Mouse (Mus musculus): ENCODE results near the gene Zc3h8. TPM values are rescaled to one million over a fixed set of nuclear protein-coding genes. Genes with fewer than 3 reads are reported as not detected.

Zc3h8 gene
- total RNA-seq, 2 experiments from 2014 or later = 16.2 to 27.9 TPM

GRCm38 (mm10) chr2:128902843-128903242 is 41.0 kb downstream of the Zc3h8 start:
- ATAC-seq (replicated peaks; ENCODE audit: low FRiP score, low TSS enrichment, poor library complexity, severe bottlenecking) = no peak

GRCm38 (mm10) chr2:128892180-128892721 is 51.6 kb downstream of the Zc3h8 start:
- no peak for ATAC-seq (replicated peaks; ENCODE audit: low FRiP score, low TSS enrichment, poor library complexity, severe bottlenecking)

DNA sequence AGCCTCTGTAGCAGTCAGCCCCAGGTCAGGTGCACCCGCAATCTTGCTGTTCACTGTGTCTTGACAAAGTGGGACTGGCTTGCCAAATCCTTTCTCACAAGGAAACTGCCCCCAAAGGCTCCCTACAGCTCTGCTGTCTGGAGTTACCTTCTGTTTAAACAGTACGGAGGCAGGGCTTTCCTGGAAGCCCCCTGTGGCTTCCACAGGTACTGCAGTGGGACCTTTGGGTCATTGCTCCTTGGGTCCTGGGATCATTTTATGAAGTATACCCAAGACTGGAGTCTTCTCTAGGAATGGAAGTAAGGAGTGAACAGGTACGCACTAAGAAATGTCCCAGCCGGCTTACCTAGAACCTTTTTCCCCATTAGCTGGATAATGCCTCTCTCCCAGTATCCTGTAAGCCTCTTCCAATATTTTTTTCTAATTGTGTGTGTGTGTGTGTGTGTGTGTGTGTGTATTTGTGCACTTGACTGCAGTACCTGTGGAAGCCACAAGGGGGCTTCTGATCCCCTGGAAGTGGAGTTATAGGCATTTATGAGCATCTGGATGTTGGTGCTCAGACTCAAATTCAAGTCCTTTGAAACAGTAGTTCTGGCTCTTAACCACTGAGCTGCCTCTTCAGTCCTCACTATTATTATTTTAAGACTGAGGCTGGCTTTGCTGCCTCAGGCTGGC is 53.1 kb downstream of the Zc3h8 start:
- ATAC-seq (replicated peaks; ENCODE audit: low FRiP score, low TSS enrichment, poor library complexity, severe bottlenecking) = no peak

DNA sequence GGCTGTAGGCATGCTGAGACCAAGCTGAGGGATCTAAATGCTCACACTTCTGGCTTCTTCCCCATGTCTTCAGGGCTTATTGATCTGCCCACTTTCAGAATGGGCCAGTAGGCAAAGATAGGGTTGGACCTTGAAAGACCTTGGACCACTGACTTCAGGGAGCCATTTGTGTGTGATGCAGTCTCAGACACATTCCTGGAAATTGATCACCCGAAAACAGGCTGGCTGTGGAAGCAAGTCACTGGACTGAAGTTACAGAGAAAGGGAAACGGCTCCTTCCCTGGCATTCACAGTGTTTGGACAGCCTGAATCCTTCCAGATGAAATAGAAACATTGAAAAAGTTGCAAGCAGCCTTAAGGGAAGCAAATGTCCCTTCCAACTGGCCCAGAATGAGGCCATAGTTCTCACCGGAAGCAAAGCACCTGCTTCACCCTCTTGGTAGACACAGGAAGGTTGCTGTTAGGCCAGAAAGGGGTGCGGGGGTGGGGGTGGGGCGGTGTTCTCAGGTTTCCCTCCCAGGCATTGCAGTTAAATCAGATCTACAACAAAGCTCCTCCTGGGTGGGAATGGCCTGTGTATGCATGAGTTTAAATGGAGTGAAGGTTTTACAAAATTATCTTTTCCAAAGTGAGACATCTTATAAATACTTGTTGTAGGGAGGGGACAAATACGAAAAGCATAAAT is 55.9 kb downstream of the Zc3h8 start:
- ATAC-seq (replicated peaks; ENCODE audit: low FRiP score, low TSS enrichment, poor library complexity, severe bottlenecking) = no peak

GRCm38 (mm10) chr2:128885225-128885811 is 58.6 kb downstream of the Zc3h8 start:
- no peak for ATAC-seq (replicated peaks; ENCODE audit: low FRiP score, low TSS enrichment, poor library complexity, severe bottlenecking)

DNA sequence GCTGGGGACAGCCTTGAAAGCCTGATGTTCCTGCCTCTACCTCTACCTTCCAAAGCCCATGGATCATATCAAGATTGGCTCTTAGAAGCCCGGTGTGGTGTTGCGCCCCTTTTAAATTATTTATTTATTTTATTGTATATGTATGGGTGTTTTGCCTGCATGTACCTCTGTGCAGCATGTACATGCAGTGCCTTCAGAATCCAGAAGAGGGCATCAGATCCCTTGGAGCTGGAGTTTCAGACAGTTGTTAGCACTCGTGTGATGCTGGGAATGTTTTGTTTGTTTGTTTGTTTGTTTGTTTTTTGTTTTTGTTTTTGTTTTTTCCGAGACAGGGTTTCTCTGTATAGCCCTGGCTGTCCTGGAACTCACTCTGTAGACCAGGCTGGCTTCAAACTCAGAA is 62.6 kb downstream of the Zc3h8 start:
- no peak; the same call in 1 of the 2 replicates for ATAC-seq (replicated peaks; ENCODE audit: low FRiP score, low TSS enrichment, poor library complexity, severe bottlenecking)

Other genes starting within 250 kb of the Zc3h8 start
- not detected in 2 replicates for gene Mertk, start 245.1 kb downstream of the Zc3h8 start, total RNA-seq (2014; fragmentation: Nextera tagmentation)
- 0.27 TPM in 1 of 2 replicates, not detected in the other for gene Mertk, start 245.1 kb downstream of the Zc3h8 start, total RNA-seq (2017)
- 7.7 and 9.4 TPM in 2 replicates for gene Tmem87b, start 126.0 kb downstream of the Zc3h8 start, total RNA-seq (2014; fragmentation: Nextera tagmentation)
- gene Tmem87b, start 126.0 kb downstream of the Zc3h8 start, total RNA-seq (2017) = 14.3 and 16.2 TPM in 2 replicates
- gene Fbln7, start 81.1 kb downstream of the Zc3h8 start, total RNA-seq (2014; fragmentation: Nextera tagmentation) = not detected in 2 replicates
- not detected in 2 replicates for gene Fbln7, start 81.1 kb downstream of the Zc3h8 start, total RNA-seq (2017)
- 5.5 and 8.7 TPM in 2 replicates for gene Zc3h6, start 23.3 kb upstream of the Zc3h8 start, total RNA-seq (2014; fragmentation: Nextera tagmentation)
- 3.3 and 6.2 TPM in 2 replicates for gene Zc3h6, start 23.3 kb upstream of the Zc3h8 start, total RNA-seq (2017)
- gene Gm10762, start 23.6 kb upstream of the Zc3h8 start, total RNA-seq (2014; fragmentation: Nextera tagmentation) = 7.5 and 7.6 TPM in 2 replicates
- gene Gm10762, start 23.6 kb upstream of the Zc3h8 start, total RNA-seq (2017) = 1.2 and 11.3 TPM in 2 replicates
- gene Vinac1, start 104.1 kb upstream of the Zc3h8 start, total RNA-seq (2014; fragmentation: Nextera tagmentation) = not detected in 2 replicates
- not detected in 2 replicates for gene Vinac1, start 104.1 kb upstream of the Zc3h8 start, total RNA-seq (2017)
- gene Ttl, start 121.9 kb upstream of the Zc3h8 start, total RNA-seq (2014; fragmentation: Nextera tagmentation) = 1.0 and 3.4 TPM in 2 replicates
- 3.8 and 5.8 TPM in 2 replicates for gene Ttl, start 121.9 kb upstream of the Zc3h8 start, total RNA-seq (2017)
- gene Polr1b, start 156.9 kb upstream of the Zc3h8 start, total RNA-seq (2014; fragmentation: Nextera tagmentation) = 68.1 and 87.8 TPM in 2 replicates
- gene Polr1b, start 156.9 kb upstream of the Zc3h8 start, total RNA-seq (2017) = 49.4 and 79.1 TPM in 2 replicates
- 16.5 and 17.3 TPM in 2 replicates for gene Chchd5, start 185.6 kb upstream of the Zc3h8 start, total RNA-seq (2014; fragmentation: Nextera tagmentation)
- 6.8 and 10.7 TPM in 2 replicates for gene Chchd5, start 185.6 kb upstream of the Zc3h8 start, total RNA-seq (2017)

Data from megakaryocyte-erythroid progenitor cell, adult 5-6 weeks (primary cell).